In genomic region chr4:117563967-117564366, GRCm38 (mm10) we compare ENCODE assay signal across 15 mouse cellular contexts.
"Had no signal": no experiment of that assay in that cellular context is flagged by ENCODE, and none has a peak within 500 bp of the region (broad histone marks: within the 10 kb centered on the region; RNA-seq: fewer than 3 reads in every experiment).

No protein-coding gene starts in this region.

- H3K4me3 ChIP-seq: layer of hippocampus, adult 2 months; left cerebral cortex, adult 2 months; limb, embryonic 15.5 days; lung, embryonic 15.5 days; midbrain, embryonic 10.5 days; myocyte; neural tube, embryonic 15.5 days had no signal

- H3K27me3 ChIP-seq: limb, embryonic 15.5 days; lung, embryonic 15.5 days; neural tube, embryonic 15.5 days had no signal

- H3K4me1 ChIP-seq: lung, embryonic 15.5 days had no signal

- H3K9ac ChIP-seq: limb, embryonic 15.5 days; lung, embryonic 15.5 days; neural tube, embryonic 15.5 days had no signal

- H3K27ac ChIP-seq: layer of hippocampus, adult 2 months; left cerebral cortex, adult 2 months; limb, embryonic 15.5 days; lung, embryonic 15.5 days; midbrain, embryonic 10.5 days; neural tube, embryonic 15.5 days had no signal

- H3K9me3 ChIP-seq: limb, embryonic 15.5 days; lung, embryonic 15.5 days; midbrain, embryonic 10.5 days; neural tube, embryonic 15.5 days had no signal

- DNase-seq: kidney, adult 18-20 months; kidney, postnatal 10 days; kidney, postnatal 4 days; lung, postnatal 14 days; midbrain, embryonic 14.5 days; right cerebral cortex, adult 18-20 months; right cerebral cortex, postnatal 25 days; thymus, postnatal 4 days had no signal

- H3K4me2 ChIP-seq: limb, embryonic 15.5 days; lung, embryonic 15.5 days; neural tube, embryonic 15.5 days had no signal
